Mouse (Mus musculus) hindbrain, postnatal 0 days (tissue): Measurements from ENCODE around the gene Lrp2bp. TPM values are rescaled to one million over a fixed set of nuclear protein-coding genes. Genes with fewer than 3 reads are reported as not detected.

Experiments used
- ATAC-seq: fragments of 200-750 bp; cut with Nextera tagmentation; 2 replicates; pipeline ENCODE4 v1.8.0; 2017; ENCODE audit warnings: mild to moderate bottlenecking, moderate TSS enrichment, moderate library complexity
- DNase-seq: peaks from one replicate; pipeline ENCODE4 v3.0.0-alpha.2; 2015; ENCODE audit warnings: low spot score
- H3K27ac ChIP-seq: fragments of 300-500 bp; sonication (generic); 2 replicates; pipeline ENCODE4 v1.5.1; 2014; ENCODE audit warnings: mild to moderate bottlenecking
- H3K27me3 ChIP-seq: fragments of 300-500 bp; sonication (generic); 2 replicates; pipeline ENCODE4 v1.6.1; 2014; ENCODE audit warnings: low read length, mixed read lengths; ENCODE audit not compliant: insufficient read depth
- H3K36me3 ChIP-seq: fragments of 300-500 bp; sonication (generic); 2 replicates; pipeline ENCODE4 v1.6.1; 2014; ENCODE audit warnings: low read length, mixed read lengths; ENCODE audit not compliant: insufficient read depth
- H3K4me1 ChIP-seq: fragments of 300-500 bp; sonication (generic); 2 replicates; pipeline ENCODE4 v1.6.1; 2014; ENCODE audit warnings: antibody characterized with exemption, low read length, mixed read lengths; ENCODE audit not compliant: insufficient read depth
- H3K4me2 ChIP-seq: fragments of 300-500 bp; sonication (generic); 2 replicates; pipeline ENCODE4 v1.6.1; 2014; ENCODE audit warnings: low read depth, mild to moderate bottlenecking, low read length, moderate library complexity, mixed read lengths
- H3K4me3 ChIP-seq: fragments of 300-500 bp; sonication (generic); 2 replicates; pipeline ENCODE4 v1.5.1; 2014; ENCODE audit warnings: low read length
- H3K9ac ChIP-seq: fragments of 300-500 bp; sonication (generic); replicated peaks from 2 replicates; pipeline ENCODE4 v1.6.1; 2014; ENCODE audit warnings: mild to moderate bottlenecking, low read length, moderate library complexity, mixed read lengths
- H3K9me3 ChIP-seq: fragments of 300-500 bp; sonication (generic); 2 replicates; pipeline ENCODE4 v1.6.1; 2016; ENCODE audit warnings: low read length, mixed read lengths
- CTCF ChIP-seq: IDR thresholded peaks from 2 replicates; pipeline ENCODE4 v1.5.1; 2016; ENCODE audit warnings: antibody characterized with exemption, control low read depth, low read depth
- WGBS: fragments of 180-500 bp; shearing (Covaris S2); extraction: QIAGEN DNeasy Blood & Tissue Kit; methylation state at CpG from one replicate; pipeline ENCODE4 v1.1.7; 2014; 5-methylcytosine and 5-hydroxymethylcytosine counted together
- polyA plus RNA-seq: library from polyadenylated mRNA; unstranded; fragments of >200 nt; fragmentation: Nextera tagmentation; extraction: Ambion mirVana; gene quantifications from 2 replicates; pipeline ENCODE4 v1.2.1, GENCODE M21; 2015
- total RNA-seq: library from RNA; depleted of rRNA; stranded (reverse); fragments of >200 nt; gene quantifications from 2 replicates; pipeline ENCODE4 v1.2.3, GENCODE M21; 2014

Lrp2bp gene
- total and polyA plus RNA-seq, 2 experiments from 2014 or later, result 0.10 to 0.23 TPM

DNA sequence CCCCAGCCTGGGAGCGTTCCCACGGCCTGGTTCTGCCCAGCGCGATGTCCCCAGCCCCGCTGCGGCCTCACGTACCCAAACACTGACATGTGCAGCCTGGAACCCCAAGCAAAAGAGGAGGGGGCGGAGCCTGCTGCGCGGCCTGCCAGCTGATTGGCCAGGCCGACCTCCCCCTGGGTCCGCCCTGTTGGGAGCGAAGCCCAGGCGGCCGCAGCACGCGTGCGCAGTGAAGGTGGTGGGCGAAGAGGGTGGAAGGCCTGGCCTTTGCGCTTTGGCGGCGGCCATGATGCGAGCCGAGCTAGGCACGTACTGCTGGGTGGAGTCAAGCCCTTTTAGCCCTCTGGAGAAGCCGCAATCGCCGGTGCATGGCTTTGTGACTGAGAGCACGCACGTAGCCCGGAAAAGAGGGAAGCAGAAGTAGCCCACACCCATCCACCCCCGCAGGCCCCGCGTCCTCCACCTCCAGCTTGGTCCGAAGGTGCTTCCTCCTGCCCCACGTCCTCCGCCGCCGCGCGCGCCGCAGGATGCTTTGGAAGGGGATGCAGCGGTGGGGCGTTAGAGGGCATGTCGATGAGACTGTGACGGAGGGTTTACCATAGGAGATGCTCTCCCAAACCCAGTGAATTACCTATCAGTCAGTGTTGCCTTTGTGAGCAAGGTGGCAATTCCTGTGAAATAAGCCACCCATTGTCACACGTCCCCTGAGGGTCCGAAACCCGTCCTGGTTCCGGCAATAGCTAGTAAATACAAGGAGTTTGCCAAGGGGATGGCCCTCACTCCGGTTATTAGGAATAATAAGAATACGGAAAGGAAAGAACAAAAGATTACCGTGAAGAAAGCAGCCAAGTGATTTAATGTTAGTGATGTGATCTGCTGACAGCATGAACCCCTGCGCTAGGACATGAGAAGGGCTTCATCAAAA, 942 bp downstream of the Lrp2bp start:
- WGBS, result 2% methylated on average over 55 of the region's 55 CpGs
- Histone ChIP-seq H3K9me3 (no peaks in the 10 kb centered on the region), H3K27me3 (no peaks in the 10 kb centered on the region), H3K4me1 (peaks cover 5% of the 10 kb centered on the region; the same call in 1 of the 2 replicates), H3K9ac (peak overlapping the region; percentile 91), H3K4me3 (peak overlapping the region; percentile 53), H3K4me2 (peak overlapping the region; percentile 86), H3K36me3 (peaks cover 19% of the 10 kb centered on the region; the same call in 1 of the 2 replicates), H3K27ac (peak overlapping the region; percentile 99)
- DNase-seq (peak; percentile 98), ATAC-seq (peak; percentile 99)
- TF ChIP-seq CTCF, result no peak

- Histone ChIP-seq H3K27ac (no peak within 1 kb of the TSS), H3K4me3 (no peak within 1 kb of the TSS), H3K4me1 (peaks cover under 1% of the 10 kb centered on the region; the same call in 1 of the 2 replicates), H3K4me2 (no peak within 1 kb of the TSS), H3K27me3 (no peaks in the 10 kb centered on the region), H3K36me3 (no peaks in the 10 kb centered on the region), H3K9ac (no peak within 1 kb of the TSS), H3K9me3 (no peaks in the 10 kb centered on the region)
- no peak for ATAC-seq
- no peak for DNase-seq
- TF ChIP-seq CTCF, result no peak
- 72% methylated on average over 4 of the region's 4 CpGs for WGBS
Observed at GRCm38 (mm10) chr8:46005596-46005995, 6.5 kb downstream of the Lrp2bp start, which contains the start of gene Ankrd37. TSS of gene Ankrd37 (minus strand) at chr8:46005707.

DNA sequence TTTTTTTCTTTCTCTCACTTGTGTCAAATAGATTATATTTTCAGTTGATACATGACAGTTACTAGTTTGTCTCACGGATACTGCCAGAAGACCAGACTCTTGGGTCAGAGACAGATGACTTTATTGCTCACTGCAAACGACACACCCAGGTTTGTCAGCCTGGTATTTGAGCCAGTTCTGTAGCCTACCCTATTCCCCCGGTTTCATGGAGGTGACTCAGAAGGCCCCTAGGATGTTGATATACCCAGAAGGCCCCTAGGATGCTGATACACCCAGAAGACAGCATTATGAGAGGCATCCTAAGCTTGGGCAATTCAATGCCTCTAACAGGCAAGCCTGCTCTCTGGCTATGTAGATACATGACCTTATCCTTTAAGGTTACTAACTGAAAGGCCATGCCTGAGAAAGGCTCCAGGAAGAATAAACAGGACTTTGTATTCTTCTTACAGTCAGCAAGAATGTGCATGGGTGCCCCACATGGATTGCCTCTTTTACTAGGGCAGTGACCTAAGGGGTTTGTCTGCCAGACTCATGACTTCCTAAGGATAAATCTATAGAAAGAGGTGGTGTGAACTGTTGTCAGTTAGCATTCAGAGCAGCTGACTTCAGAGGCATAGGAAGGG, 8.1 kb downstream of the Lrp2bp start:
- Histone ChIP-seq H3K4me1 (no peaks in the 10 kb centered on the region), H3K9ac (no peak overlapping the region), H3K4me3 (no peak overlapping the region), H3K27me3 (no peaks in the 10 kb centered on the region), H3K36me3 (no peaks in the 10 kb centered on the region), H3K4me2 (no peak overlapping the region), H3K27ac (no peak overlapping the region), H3K9me3 (no peaks in the 10 kb centered on the region)
- DNase-seq, result no peak
- no peak for TF ChIP-seq CTCF
- ATAC-seq, result no peak
- WGBS, result 82% methylated on average over 3 of the region's 3 CpGs

DNA sequence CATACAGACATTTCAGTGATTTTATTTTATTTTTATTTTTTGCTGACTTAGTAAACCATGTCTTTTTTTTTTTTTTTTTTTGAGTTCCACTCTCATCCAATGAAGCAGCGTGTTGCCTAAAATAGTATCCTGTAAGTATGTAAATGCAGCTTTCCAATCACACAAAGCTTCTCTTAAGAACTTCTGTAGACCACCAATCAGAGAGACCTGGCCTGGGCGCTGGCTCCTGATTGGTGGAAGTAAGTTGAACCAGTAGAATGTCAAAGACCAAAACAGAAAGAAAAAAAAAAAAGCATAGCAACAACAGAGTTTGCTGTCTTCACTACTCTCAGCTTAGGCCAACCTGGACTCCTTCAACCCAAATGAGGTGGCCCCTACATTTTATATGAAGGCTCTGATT, 11.2 kb downstream of the Lrp2bp start:
- Histone ChIP-seq H3K9ac (no peak overlapping the region), H3K9me3 (no peaks in the 10 kb centered on the region), H3K27me3 (no peaks in the 10 kb centered on the region), H3K36me3 (no peaks in the 10 kb centered on the region), H3K27ac (0 out of 2 replicates have a peak overlapping the region, but pooled peaks have one; percentile 36), H3K4me2 (peak overlapping the region; percentile 43), H3K4me3 (0 out of 2 replicates have a peak overlapping the region, but pooled peaks have one; percentile 3), H3K4me1 (no peaks in the 10 kb centered on the region)
- ATAC-seq (peak; percentile 56), DNase-seq (peak; percentile 27)
- WGBS, result 55% methylated on average over 2 of the region's 2 CpGs
- no peak for TF ChIP-seq CTCF

GRCm38 (mm10) chr8:46010746-46011680, 11.9 kb downstream of the Lrp2bp start:
- ATAC-seq, result peak; percentile 66
- H3K4me1 ChIP-seq, result no peaks in the 10 kb centered on the region
- H3K36me3 ChIP-seq, result no peaks in the 10 kb centered on the region
- no peaks in the 10 kb centered on the region for H3K9me3 ChIP-seq
- peak overlapping the region; percentile 43 for H3K4me2 ChIP-seq
- TF ChIP-seq CTCF, result peak; percentile 71
- 0 out of 2 replicates have a peak overlapping the region, but pooled peaks have one; percentile 36 for H3K27ac ChIP-seq
- 0 out of 2 replicates have a peak overlapping the region, but pooled peaks have one; percentile 24 for H3K9ac ChIP-seq
- H3K4me3 ChIP-seq, result 0 out of 2 replicates have a peak overlapping the region, but pooled peaks have one; percentile 3
- H3K27me3 ChIP-seq, result no peaks in the 10 kb centered on the region
- WGBS, result 20% methylated on average over 17 of the region's 17 CpGs
- DNase-seq, result peak; percentile 59

DNA sequence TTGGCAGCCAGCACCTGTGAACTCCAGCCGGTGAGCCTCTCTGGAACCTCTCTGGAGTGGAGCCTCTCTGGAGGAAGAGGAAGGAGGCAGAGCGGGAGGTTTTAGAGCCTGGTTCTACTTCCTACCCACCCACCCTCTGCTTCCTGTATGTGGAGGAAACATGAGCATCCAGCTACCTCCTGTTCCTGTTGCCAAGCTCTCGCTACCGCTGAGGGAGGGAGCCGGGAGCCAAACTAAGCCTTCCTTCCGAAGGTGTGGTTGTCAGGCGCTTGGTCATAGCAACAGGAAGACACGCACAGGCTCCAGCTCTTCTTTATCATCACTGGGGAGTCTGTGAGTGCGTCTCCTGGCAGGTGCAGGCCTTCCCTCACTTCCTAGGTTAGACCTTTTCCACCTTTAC, 23.1 kb downstream of the Lrp2bp start:
- TF ChIP-seq CTCF, result no peak
- no peak for DNase-seq
- Histone ChIP-seq H3K36me3 (no peaks in the 10 kb centered on the region), H3K4me2 (no peak overlapping the region), H3K4me1 (no peaks in the 10 kb centered on the region), H3K9me3 (no peaks in the 10 kb centered on the region), H3K9ac (no peak overlapping the region), H3K27me3 (no peaks in the 10 kb centered on the region), H3K27ac (no peak overlapping the region), H3K4me3 (no peak overlapping the region)
- ATAC-seq, result no peak
- WGBS, result 88% methylated on average over 9 of the region's 9 CpGs
